Mouse (Mus musculus) ES-Bruce4 (cell line): ENCODE measurements around the gene Ocm. TPM values are rescaled to one million over a fixed set of nuclear protein-coding genes. Genes with fewer than 3 reads are reported as not detected.

Source experiments
- H3K27ac ChIP-seq: 2 replicates; pipeline ENCODE4 v1.5.1; 2012; ENCODE audit warnings: low read length, inconsistent platforms; ENCODE audit not compliant: insufficient read depth
- H3K27me3 ChIP-seq: 2 replicates; pipeline ENCODE4 v1.6.1; 2012; ENCODE audit warnings: mild to moderate bottlenecking, low read length, inconsistent platforms; ENCODE audit not compliant: control insufficient read depth, poor library complexity, insufficient read depth, severe bottlenecking
- H3K36me3 ChIP-seq: 2 replicates; pipeline ENCODE4 v1.6.1; 2012; ENCODE audit warnings: inconsistent platforms, mild to moderate bottlenecking, low read length, moderate library complexity; ENCODE audit not compliant: control insufficient read depth, poor library complexity, insufficient read depth, severe bottlenecking
- H3K4me1 ChIP-seq: one replicate; pipeline ENCODE4 v1.8.1; 2011; ENCODE audit warnings: low read length; ENCODE audit not compliant: control insufficient read depth, insufficient read depth
- H3K4me3 ChIP-seq: 2 replicates; pipeline ENCODE4 v1.5.1; 2011; ENCODE audit warnings: low read depth, mild to moderate bottlenecking, low read length
- H3K9ac ChIP-seq: 2 replicates; pipeline ENCODE4 v1.6.1; 2012; ENCODE audit warnings: low read depth, mild to moderate bottlenecking, inconsistent platforms; ENCODE audit not compliant: poor library complexity, severe bottlenecking
- H3K9me3 ChIP-seq: replicated peaks from 2 replicates; pipeline ENCODE4 v1.6.1; 2012; ENCODE audit warnings: mild to moderate bottlenecking, low read length, inconsistent platforms; ENCODE audit not compliant: control insufficient read depth, poor library complexity, insufficient read depth, severe bottlenecking
- CTCF ChIP-seq: IDR thresholded peaks from one replicate; pipeline ENCODE4 v1.8.1; 2011; ENCODE audit warnings: low read depth, low read length
- EP300 ChIP-seq: IDR thresholded peaks from 2 replicates; pipeline ENCODE4 v1.6.1; 2011; ENCODE audit warnings: low read depth, low read length; ENCODE audit not compliant: insufficient read depth
- POLR2A ChIP-seq: IDR thresholded peaks from one replicate; pipeline ENCODE4 v1.8.1; 2011; ENCODE audit warnings: low read length; ENCODE audit not compliant: insufficient read depth
- polyA plus RNA-seq: library from polyadenylated mRNA; stranded (reverse); fragments of >200 nt; gene quantifications from 2 replicates; pipeline ENCODE4 v1.2.4, GENCODE M21; 2011; ENCODE audit warnings: low read depth; ENCODE audit not compliant: missing spikeins, insufficient read depth, insufficient read length

The Ocm gene
- polyA plus RNA-seq, 1 experiment, result not detected

DNA sequence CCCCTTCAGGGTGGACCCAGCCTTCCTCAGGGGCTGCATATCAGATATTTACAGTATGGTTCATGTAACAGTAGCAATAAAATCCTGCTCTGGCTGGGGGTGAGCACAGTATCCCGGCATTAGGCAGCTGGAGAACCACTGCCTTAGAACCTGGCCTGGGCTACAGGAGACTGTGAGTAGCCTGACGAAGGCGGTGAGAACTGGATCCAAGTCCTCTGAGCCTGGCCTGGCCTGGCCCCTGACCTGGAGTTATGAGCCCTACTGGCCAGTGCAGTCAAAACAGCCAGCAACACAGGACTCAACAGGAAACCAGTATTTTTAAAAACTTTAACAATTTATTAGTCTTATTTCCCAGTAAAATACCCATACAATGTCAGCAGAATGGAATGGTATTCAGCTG lies 38.9 kb downstream of the Ocm start:
- Histone ChIP-seq H3K27ac (no peak overlapping the region), H3K9ac (no peak overlapping the region), H3K4me3 (no peak overlapping the region), H3K36me3 (peaks cover 37% of the 10 kb centered on the region), H3K27me3 (no peaks in the 10 kb centered on the region), H3K4me1 (no peaks in the 10 kb centered on the region), H3K9me3 (no peaks in the 10 kb centered on the region)
- no peak for TF ChIP-seq POLR2A
- TF ChIP-seq EP300, result no peak
- no peak for TF ChIP-seq CTCF

DNA sequence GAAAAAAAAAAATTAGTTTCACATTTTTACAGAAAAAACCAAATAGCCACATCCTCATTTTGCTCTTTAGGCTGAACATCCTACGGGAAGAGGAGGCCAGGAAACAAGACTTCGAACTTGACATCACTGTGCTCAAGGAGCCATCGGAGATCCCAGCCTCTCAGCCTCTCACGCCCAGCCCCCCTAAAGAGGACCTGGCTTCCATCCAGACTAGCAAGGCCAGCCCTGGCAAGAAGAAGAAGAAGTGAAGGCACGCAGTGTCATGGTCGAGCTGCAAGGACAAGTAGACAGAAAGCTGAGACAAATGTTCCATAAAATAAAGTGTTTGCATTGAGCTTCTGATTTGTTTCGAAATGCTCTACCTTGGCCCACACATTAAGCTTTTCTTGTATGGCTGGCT lies 41.1 kb downstream of the Ocm start:
- peaks cover 18% of the 10 kb centered on the region for H3K36me3 ChIP-seq
- no peaks in the 10 kb centered on the region for H3K9me3 ChIP-seq
- peaks cover 1% of the 10 kb centered on the region for H3K4me1 ChIP-seq
- no peak overlapping the region for H3K4me3 ChIP-seq
- H3K27me3 ChIP-seq, result no peaks in the 10 kb centered on the region
- no peak for TF ChIP-seq CTCF
- H3K9ac ChIP-seq, result no peak overlapping the region
- no peak overlapping the region for H3K27ac ChIP-seq

DNA sequence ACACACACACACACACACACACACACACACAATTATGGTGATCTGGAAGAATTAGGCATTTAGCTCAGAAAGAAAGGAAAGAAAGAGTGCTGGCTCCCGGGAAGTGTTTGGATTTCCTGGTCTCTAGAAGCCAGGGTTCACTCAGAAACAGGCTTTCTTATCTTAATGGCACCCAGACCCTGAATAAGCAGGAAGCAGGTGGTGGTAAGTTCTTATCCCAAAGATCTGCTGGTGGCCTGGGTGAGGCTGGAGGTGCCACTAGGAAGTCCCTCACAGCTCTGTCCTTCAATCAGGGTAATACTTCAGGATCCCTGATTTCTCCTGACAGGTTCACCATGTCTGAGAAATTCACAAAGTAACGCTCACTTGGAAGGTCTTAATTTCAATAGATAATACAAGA lies 44.1 kb downstream of the Ocm start:
- Histone ChIP-seq H3K9ac (no peak overlapping the region), H3K36me3 (peaks cover 4% of the 10 kb centered on the region), H3K4me3 (no peak overlapping the region), H3K4me1 (peaks cover 1% of the 10 kb centered on the region), H3K27me3 (no peaks in the 10 kb centered on the region), H3K9me3 (no peaks in the 10 kb centered on the region), H3K27ac (no peak overlapping the region)
- no peak for TF ChIP-seq EP300

DNA sequence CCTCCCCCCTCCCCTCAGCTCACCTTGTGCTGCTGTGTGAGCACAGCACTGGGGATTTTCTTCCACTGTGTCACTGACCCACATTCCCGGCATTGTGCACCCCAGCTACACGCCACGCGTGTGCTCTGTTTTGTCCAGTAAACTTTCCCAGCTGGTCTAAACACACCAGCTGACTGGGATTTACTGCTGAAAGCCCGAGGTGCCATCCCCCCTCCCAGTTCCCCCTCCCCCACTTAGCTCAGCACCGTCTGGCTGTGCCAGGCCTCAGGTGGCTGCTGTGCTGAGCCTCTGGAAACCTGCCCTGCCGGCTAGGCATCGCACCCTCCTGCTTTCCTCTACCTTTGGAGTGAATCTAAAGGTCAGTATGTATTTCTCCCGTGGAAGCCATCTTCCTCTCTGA lies 45.6 kb downstream of the Ocm start:
- Histone ChIP-seq H3K9me3 (no peaks in the 10 kb centered on the region), H3K4me3 (no peak overlapping the region), H3K4me1 (peaks cover 1% of the 10 kb centered on the region), H3K27ac (no peak overlapping the region), H3K36me3 (no peaks in the 10 kb centered on the region), H3K9ac (no peak overlapping the region), H3K27me3 (no peaks in the 10 kb centered on the region)
- TF ChIP-seq POLR2A, result no peak
- TF ChIP-seq EP300, result no peak

DNA sequence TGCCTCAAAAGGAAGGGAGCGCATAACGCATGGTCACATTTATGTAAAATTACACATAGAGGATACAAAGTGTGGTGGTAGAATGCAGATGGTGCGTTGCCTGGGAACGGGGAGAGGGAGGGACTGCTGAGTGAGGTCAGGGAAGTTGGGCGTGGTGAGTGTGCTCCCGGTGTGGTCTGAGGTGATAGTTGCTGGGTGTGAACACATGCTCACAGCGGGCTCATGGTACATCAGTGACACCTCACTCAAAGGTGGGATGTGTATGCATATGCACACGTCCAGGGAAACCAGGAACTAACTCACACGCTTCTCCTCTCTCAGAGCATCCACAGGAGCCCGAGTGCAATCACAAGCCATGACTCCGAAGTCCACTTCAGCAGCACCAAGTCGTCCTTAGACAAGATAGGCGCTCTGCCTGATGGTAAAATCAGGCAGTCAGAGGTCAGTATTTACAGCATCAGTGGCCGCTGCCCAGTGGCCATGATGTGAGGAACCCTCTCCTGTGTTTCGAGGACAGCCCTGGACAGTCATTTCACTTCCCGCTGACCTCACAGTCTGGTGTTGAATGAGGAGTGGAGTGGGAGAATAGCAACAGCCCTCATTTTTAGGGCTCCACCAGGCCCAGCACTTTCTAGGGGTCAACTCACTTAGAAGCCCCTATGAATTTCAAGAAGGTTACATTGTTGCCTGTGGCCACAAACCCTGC lies 49.6 kb downstream of the Ocm start:
- no peaks in the 10 kb centered on the region for H3K27me3 ChIP-seq
- no peak overlapping the region for H3K27ac ChIP-seq
- no peaks in the 10 kb centered on the region for H3K9me3 ChIP-seq
- no peaks in the 10 kb centered on the region for H3K36me3 ChIP-seq
- no peak overlapping the region for H3K9ac ChIP-seq
- H3K4me1 ChIP-seq, result no peaks in the 10 kb centered on the region
- TF ChIP-seq POLR2A (no peak), EP300 (no peak)
- H3K4me3 ChIP-seq, result no peak overlapping the region

DNA sequence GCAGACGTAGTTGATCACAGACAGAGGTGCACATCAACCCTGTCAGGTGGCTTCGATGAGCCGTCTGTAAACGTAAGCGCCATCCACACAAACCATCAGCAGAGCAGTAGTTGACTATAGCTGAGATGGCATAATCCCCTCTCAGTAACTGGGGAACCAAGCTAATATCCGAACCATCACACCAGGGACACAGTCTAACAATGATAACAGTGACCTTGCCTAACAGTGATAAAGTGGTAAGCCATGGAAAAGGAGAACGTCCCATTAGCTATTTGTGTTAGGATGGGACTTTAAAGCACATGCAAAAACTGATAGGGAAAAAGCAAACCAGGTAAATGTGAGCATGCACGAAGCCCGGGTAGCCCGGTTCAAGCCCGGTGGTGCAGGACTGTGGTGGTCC lies 50.2 kb downstream of the Ocm start:
- H3K27me3 ChIP-seq, result no peaks in the 10 kb centered on the region
- TF ChIP-seq CTCF (no peak), EP300 (no peak), POLR2A (no peak)
- H3K36me3 ChIP-seq, result no peaks in the 10 kb centered on the region
- no peak overlapping the region for H3K9ac ChIP-seq
- H3K4me1 ChIP-seq, result no peaks in the 10 kb centered on the region
- no peaks in the 10 kb centered on the region for H3K9me3 ChIP-seq
- H3K4me3 ChIP-seq, result no peak overlapping the region
- no peak overlapping the region for H3K27ac ChIP-seq

DNA sequence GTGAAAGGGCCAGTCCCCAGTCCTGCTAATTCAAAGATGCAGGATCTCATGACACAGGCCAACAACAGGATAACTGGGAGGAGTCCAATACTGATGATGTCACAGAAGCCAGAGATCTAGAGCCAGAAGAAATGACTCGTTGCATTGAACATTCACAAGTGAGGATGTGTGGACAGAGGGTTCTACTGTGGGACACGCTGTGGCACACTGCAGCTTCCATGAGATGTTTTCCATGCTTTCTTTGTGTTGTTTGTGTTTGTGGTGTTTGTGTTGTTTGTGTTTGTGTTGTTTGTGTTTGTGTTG lies 50.9 kb downstream of the Ocm start:
- Histone ChIP-seq H3K4me3 (no peak overlapping the region), H3K9ac (no peak overlapping the region), H3K27me3 (no peaks in the 10 kb centered on the region), H3K4me1 (no peaks in the 10 kb centered on the region), H3K36me3 (no peaks in the 10 kb centered on the region), H3K9me3 (no peaks in the 10 kb centered on the region), H3K27ac (no peak overlapping the region)
- TF ChIP-seq EP300 (no peak), CTCF (no peak), POLR2A (no peak)
